Mouse (Mus musculus) right cerebral cortex, postnatal 4 days (tissue): ENCODE measurements around the gene Gm11549.

Experiments used
- DNase-seq: peaks from one replicate; pipeline ENCODE4 v3.0.0-alpha.2; 2022

Gene Gm11549

GRCm38 (mm10) chr3:36476261-36477155 is 45.1 kb downstream of the Gm11549 start:
- peak; percentile 20 for DNase-seq

- DNase-seq: peak; percentile 83
Observed at GRCm38 (mm10) chr3:36475532-36476087, 46.0 kb downstream of the Gm11549 start, which contains the start of the genes Anxa5 and 1810062G17Rik. TSS of gene Anxa5 (minus strand) at chr3:36475894. TSS of gene 1810062G17Rik (plus strand) at chr3:36475937.

DNA sequence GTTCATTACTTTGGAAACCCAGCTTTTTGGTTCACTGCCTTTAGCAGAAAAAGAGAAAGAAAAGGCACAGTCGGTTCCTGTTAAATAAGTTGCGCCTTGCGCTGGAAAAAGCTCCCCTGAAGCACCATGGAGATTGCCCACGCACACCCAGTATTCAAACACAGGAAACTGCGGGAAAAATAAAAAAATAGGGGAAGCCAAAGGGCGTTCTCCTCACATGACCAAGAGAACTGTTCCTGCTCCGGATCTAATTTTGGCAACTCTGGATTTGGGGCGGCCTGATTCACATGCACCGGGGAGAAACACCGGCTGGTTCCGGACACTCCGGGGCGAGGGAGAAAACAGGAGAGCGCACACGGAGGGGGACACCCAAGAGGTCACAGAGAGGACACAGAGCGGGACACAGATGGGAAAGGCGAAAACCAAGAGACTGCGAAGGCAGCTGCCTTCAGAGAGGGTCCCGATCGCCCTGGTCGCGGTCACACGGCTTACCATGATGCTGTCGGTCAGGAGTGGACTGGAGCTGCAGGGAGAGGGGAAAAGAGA is 46.6 kb downstream of the Gm11549 start:
- no peak for DNase-seq

DNA sequence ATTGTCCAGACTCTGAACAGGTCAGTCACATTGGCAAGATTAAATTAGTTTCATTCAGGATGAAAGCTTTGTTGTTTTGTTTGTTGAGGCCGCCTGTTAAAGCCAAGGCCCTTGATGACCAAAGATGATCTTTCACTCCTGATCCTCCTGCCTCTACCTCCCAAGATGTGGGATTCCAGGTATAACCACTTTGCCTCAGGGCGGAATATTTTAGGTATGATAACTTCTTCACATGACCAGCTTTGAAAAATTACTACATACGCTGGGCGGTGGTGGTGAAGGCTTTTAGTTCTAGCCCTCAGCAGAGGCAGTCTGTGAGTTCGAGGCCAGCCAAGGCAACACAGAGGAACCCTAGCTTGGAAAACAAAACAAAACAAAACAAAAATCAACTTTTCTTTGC is 47.2 kb downstream of the Gm11549 start:
- no peak for DNase-seq

DNA sequence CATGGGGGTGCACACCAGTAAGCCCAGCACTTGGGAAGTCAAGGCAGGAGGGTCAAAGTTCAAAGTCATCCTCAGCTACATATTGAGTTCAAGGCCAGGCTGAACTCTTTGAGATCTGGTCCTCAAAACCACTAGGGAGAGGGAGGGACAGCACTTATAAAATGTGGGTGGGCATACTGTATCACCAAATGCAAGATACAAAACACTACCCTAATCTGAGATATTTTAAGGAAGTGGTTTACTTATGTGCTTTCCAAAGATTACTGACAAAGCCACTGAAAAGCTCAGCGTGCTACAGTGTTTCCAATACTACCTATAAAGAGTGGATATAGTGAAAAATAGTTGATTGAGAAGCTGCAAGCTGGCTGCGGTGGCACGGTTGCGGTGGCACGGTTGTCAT is 48.4 kb downstream of the Gm11549 start:
- no peak for DNase-seq

DNA sequence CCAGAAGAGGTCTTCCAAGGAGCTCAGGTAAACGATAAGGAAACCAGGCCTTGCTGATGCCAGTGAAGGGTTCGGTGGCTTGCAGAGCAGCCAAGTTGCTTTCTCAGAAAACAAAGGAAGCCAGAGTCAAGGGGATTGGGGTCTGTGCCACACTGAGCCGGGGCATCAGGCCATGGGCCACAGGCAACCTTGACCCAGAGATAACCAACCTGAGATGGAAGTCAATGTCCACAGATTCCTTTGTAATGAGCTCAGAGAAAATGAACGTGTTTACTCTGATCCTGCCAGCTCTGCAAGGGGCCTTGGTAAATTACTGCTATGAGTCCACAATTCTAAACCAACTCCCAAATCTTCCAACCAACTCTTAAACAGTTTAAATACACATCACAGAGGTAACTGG is 49.8 kb downstream of the Gm11549 start:
- no peak for DNase-seq

- DNase-seq: no peak
Observed at GRCm38 (mm10) chr3:36468871-36469270, 52.7 kb downstream of the Gm11549 start.

DNA sequence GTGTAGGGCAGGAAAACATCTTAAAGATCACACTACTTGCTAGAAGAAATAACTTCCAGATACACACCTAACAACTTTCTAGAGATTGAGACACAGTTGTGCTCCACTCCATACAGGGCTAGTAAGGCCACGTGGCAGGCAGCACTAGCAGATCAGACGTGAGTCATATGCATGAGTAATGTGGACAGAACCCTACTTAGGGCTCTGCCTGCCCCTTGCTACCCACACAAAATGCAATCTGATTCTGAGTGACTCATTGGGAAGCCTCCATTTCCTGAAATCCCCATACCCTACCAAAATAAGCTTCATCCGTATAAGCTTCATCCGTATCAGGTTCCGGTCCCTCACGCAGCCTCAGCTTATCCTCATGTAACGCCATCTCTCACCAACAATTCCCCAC is 54.0 kb downstream of the Gm11549 start:
- DNase-seq: no peak

- DNase-seq: no peak
Observed at GRCm38 (mm10) chr3:36465538-36465937, 56.1 kb downstream of the Gm11549 start.
